Mouse (Mus musculus) embryonic facial prominence, embryonic 13.5 days (tissue): Measurements from ENCODE around the gene Sorcs3. TPM values are rescaled to one million over a fixed set of nuclear protein-coding genes. Genes with fewer than 3 reads are reported as not detected.

Experiments used
- ATAC-seq: fragments of 200-750 bp; cut with Nextera tagmentation; 2 replicates; pipeline ENCODE4 v1.8.0; 2017; ENCODE audit warnings: low read depth; ENCODE audit not compliant: insufficient number of reproducible peaks, insufficient read depth, low FRiP score, low TSS enrichment
- H3K27ac ChIP-seq: fragments of 300-500 bp; sonication (generic); 2 replicates; pipeline ENCODE4 v1.5.1; 2015; ENCODE audit warnings: moderate library complexity, mild to moderate bottlenecking, inconsistent platforms
- H3K27me3 ChIP-seq: fragments of 300-500 bp; sonication (generic); 2 replicates; pipeline ENCODE4 v1.6.1; 2015; ENCODE audit warnings: mild to moderate bottlenecking, inconsistent platforms
- H3K36me3 ChIP-seq: fragments of 300-500 bp; sonication (generic); 2 replicates; pipeline ENCODE4 v1.6.1; 2015; ENCODE audit warnings: mild to moderate bottlenecking, inconsistent platforms
- H3K4me1 ChIP-seq: fragments of 300-500 bp; sonication (generic); 2 replicates; pipeline ENCODE4 v1.6.1; 2015; ENCODE audit warnings: inconsistent platforms
- H3K4me2 ChIP-seq: fragments of 300-500 bp; sonication (generic); 2 replicates; pipeline ENCODE4 v1.6.1; 2015; ENCODE audit warnings: moderate library complexity, mild to moderate bottlenecking, inconsistent platforms
- H3K4me3 ChIP-seq: fragments of 300-500 bp; sonication (generic); 2 replicates; pipeline ENCODE4 v1.5.1; 2015; ENCODE audit warnings: mild to moderate bottlenecking, inconsistent platforms
- H3K9ac ChIP-seq: fragments of 300-500 bp; sonication (generic); 2 replicates; pipeline ENCODE4 v1.6.1; 2015; ENCODE audit warnings: mild to moderate bottlenecking, inconsistent platforms
- H3K9me3 ChIP-seq: fragments of 300-500 bp; sonication (generic); 2 replicates; pipeline ENCODE4 v1.6.1; 2016; ENCODE audit warnings: inconsistent platforms
- WGBS: fragments of 180-500 bp; shearing (Covaris S2); methylation state at CpG from one replicate; pipeline ENCODE4 v1.1.7; 2015; ENCODE audit warnings: mixed read lengths; 5-methylcytosine and 5-hydroxymethylcytosine counted together
- polyA plus RNA-seq: library from polyadenylated mRNA; unstranded; fragments of >200 nt; fragmentation: Nextera tagmentation; extraction: Ambion mirVana; gene quantifications from 2 replicates; pipeline ENCODE4 v1.2.1, GENCODE M21; 2015

The Sorcs3 gene
- polyA plus RNA-seq, 1 experiment from 2014 or later, result 0.55 TPM

DNA sequence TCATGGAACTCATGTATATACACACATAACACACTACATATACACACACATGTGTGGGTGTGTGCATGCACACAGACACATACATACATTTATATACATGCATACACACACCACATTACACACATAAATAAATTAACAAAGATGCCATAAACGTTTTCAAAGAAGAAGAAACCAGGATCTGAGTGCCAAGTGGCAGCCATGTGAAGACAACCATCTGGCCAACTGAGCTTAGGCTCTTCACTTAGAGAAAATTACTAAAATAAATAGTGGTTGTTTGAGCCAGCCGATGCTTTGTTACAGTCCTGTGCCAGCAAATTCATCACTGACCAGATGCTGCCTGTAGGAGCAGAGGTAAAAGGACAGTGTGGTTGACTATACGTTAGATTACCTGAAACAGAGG is 605.7 kb downstream of the Sorcs3 start:
- no peaks in the 10 kb centered on the region for H3K36me3 ChIP-seq
- H3K4me2 ChIP-seq, result no peak overlapping the region
- WGBS, result 69% methylated on average over 3 of the region's 3 CpGs
- no peak overlapping the region for H3K27ac ChIP-seq
- H3K4me1 ChIP-seq, result no peaks in the 10 kb centered on the region
- no peak overlapping the region for H3K9ac ChIP-seq
- no peaks in the 10 kb centered on the region for H3K9me3 ChIP-seq
- no peaks in the 10 kb centered on the region for H3K27me3 ChIP-seq
- ATAC-seq, result no peak
- H3K4me3 ChIP-seq, result no peak overlapping the region

DNA sequence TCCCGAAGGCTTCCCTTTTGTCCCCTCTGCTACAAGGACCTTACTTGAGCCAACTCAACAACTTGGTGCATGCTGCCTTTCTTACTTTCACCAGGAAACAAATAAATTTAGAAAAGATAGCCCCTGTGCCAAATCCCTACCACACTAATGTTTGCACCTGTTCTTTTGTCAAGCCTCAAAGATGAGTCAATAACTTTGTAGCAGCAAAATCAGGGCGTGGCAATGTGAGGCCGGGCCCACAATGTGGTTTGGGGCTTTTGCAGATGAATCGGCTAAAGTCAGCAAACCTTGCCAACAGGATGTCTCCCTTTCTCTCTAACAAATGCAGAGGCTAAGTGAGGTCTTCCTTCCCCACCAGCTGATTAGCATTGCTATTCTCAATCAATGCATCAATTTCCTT is 608.0 kb downstream of the Sorcs3 start:
- H3K9me3 ChIP-seq, result no peaks in the 10 kb centered on the region
- no peak overlapping the region for H3K9ac ChIP-seq
- no peak for ATAC-seq
- H3K4me3 ChIP-seq, result no peak overlapping the region
- H3K4me2 ChIP-seq, result no peak overlapping the region
- H3K36me3 ChIP-seq, result no peaks in the 10 kb centered on the region
- H3K27me3 ChIP-seq, result no peaks in the 10 kb centered on the region
- H3K4me1 ChIP-seq, result no peaks in the 10 kb centered on the region
- WGBS, result 86% methylated on average over 4 of the region's 4 CpGs
- H3K27ac ChIP-seq, result no peak overlapping the region

DNA sequence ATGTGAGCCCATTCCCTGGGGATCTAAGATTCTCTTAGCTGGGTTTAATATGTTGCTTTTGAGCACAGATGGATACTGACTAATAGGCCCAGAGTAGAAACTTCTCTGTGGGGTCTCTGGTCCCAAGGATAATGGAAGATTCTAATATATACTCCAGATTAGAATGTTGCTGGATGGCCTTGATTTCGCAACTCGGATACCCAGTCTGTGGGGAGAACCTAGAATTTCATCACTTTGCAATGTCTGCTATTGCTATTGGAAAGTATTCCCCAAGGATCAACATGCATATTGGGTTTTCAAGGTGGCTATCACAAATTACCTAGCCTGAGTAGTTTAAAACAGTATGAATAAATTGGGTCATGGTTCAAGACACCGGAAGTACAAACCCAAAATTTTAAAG is 609.2 kb downstream of the Sorcs3 start:
- no peaks in the 10 kb centered on the region for H3K27me3 ChIP-seq
- no peak overlapping the region for H3K27ac ChIP-seq
- H3K4me2 ChIP-seq, result no peak overlapping the region
- no peaks in the 10 kb centered on the region for H3K36me3 ChIP-seq
- ATAC-seq, result no peak
- no peak overlapping the region for H3K4me3 ChIP-seq
- 95% methylated on average over 3 of the region's 3 CpGs for WGBS
- H3K9me3 ChIP-seq, result no peaks in the 10 kb centered on the region
- H3K4me1 ChIP-seq, result no peaks in the 10 kb centered on the region
- H3K9ac ChIP-seq, result no peak overlapping the region

DNA sequence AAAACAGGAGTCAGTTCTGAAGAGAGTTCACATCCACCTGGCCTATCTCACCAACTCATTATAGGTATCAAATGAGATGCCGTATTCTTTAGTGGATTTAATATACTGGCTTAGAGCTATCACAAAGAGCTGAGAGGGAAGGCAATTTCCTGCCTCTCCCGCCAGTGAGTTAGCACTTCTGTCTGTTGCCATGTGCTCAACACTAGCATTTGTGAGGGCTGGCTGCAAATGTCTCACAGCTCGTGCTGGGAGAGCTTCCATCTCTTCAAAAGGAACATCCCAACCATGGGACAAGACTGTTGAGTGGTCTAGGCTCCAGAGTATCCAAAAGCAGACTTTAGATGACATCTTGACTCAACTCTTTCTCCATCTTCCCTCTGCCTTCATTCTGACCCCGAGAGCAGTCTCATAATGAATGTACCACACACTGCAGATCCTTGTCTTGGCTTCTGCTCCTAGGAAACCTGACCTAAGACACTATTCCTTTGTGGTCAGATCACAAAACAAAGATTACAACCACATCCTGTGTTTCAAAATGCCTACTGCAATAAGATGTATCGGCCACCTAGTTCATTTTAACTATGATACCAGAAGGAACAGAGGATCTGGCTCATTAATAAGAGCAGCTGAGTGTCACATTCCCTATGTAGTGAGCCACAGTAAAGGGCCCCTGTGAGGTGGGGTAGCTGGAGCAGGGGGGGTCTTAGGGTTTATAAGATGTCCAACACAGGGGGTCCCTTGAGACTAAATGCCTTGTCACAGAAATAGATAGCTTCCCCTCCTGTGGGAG is 614.9 kb downstream of the Sorcs3 start:
- H3K9ac ChIP-seq, result no peak overlapping the region
- no peaks in the 10 kb centered on the region for H3K4me1 ChIP-seq
- H3K27ac ChIP-seq, result no peak overlapping the region
- no peaks in the 10 kb centered on the region for H3K36me3 ChIP-seq
- H3K27me3 ChIP-seq, result no peaks in the 10 kb centered on the region
- no peak for ATAC-seq
- WGBS, result 71% methylated on average over 5 of the region's 5 CpGs
- H3K4me3 ChIP-seq, result no peak overlapping the region
- no peak overlapping the region for H3K4me2 ChIP-seq
- H3K9me3 ChIP-seq, result no peaks in the 10 kb centered on the region

DNA sequence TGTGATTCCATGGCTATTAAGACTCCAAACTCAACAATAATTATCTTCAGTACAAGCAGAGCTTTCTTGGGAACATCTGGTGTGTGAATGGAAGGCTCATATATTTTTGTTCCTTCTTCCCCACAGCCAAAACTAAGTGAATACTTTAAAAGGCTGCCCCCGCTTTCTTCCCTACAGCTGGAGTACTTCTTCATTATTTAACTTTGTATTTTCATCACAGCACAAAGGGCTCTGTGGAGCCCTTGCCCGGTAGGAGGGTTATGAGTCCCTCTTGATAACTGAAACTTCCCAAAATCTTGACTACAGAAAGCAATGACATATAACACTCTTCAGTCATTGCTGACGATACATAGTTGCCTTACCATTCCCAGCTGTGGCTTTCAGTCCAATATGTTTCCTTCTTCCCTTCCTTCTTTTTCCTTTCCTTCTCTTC is 615.5 kb downstream of the Sorcs3 start:
- Histone ChIP-seq H3K4me3 (no peak overlapping the region), H3K36me3 (no peaks in the 10 kb centered on the region), H3K4me2 (no peak overlapping the region), H3K27ac (no peak overlapping the region), H3K27me3 (no peaks in the 10 kb centered on the region), H3K4me1 (no peaks in the 10 kb centered on the region), H3K9ac (no peak overlapping the region), H3K9me3 (no peaks in the 10 kb centered on the region)
- ATAC-seq, result no peak
- 65% methylated on average over 3 of the region's 3 CpGs for WGBS

DNA sequence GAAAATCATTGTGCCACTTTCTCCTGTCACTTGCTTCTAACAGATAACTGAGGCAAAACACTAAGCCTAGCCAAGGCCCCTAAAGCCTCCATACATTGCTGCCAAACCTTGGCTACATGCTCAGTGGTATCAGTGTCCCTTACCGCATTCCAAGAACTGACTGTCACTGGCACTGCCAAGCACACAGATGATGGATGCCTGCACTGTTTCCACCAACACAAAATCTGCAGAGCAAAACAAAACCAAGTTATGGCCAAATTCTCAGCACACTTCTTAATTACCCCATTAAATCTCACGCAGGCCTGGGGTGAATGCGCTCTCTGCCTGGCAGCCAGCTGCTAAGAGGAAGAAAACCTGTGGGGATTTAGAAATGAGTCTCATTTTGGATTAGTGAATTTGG is 628.5 kb downstream of the Sorcs3 start:
- no peak overlapping the region for H3K9ac ChIP-seq

DNA sequence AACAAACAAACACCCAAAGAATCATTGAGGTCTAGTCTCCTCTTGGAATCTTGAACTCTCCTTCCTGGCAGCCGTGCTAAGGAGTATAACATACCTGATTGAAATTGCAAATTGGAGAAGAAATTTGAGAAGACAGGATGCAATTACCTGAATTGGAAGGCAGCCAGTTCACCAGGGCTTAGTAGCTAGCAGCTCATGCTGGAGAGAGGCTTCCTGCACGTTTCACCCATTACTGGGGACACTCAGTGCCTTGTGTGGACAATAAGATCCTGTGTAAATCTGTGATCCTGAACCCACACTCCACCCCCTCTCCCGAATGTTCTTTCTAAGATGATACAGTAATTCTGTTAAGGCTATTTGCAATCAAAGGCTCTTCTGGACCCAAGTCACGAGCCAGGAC is 633.6 kb downstream of the Sorcs3 start:
- no peak overlapping the region for H3K4me2 ChIP-seq
- H3K4me3 ChIP-seq, result no peak overlapping the region
- no peak overlapping the region for H3K9ac ChIP-seq
- H3K27ac ChIP-seq, result no peak overlapping the region
- no peaks in the 10 kb centered on the region for H3K9me3 ChIP-seq
- H3K4me1 ChIP-seq, result 0 out of 2 replicates have a peak, but pooled peaks cover 5% of the 10 kb centered on the region
- WGBS, result 27% methylated on average over 4 of the region's 4 CpGs
- H3K36me3 ChIP-seq, result no peaks in the 10 kb centered on the region
- no peak for ATAC-seq
- no peaks in the 10 kb centered on the region for H3K27me3 ChIP-seq

More for the DNA sequence above, 628.5 kb downstream of the Sorcs3 start:
- Histone ChIP-seq H3K36me3 (no peaks in the 10 kb centered on the region), H3K27ac (no peak overlapping the region), H3K27me3 (no peaks in the 10 kb centered on the region), H3K4me2 (no peak overlapping the region), H3K9me3 (no peaks in the 10 kb centered on the region), H3K4me3 (no peak overlapping the region), H3K4me1 (0 out of 2 replicates have a peak, but pooled peaks cover 1% of the 10 kb centered on the region)
- ATAC-seq, result no peak
- WGBS, result 63% methylated on average over 3 of the region's 3 CpGs

DNA sequence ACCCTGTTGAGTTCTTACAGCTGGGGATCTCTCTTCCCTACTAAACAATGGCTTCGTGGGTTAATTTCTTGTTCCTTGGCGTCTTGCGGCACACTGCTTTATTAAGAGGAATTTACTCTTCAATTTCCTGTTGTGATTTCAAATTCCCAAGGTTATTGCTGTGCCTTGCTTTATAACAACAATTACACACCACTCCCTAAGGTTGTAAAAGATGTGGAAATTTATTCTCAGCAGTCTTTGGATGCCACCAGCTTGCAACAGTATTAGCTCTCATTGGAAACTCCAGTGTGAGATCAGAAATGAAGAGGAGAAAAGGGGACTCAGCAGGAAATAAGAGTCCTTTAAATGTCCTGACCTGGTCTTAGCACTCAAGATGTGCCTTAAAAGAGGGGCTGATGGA is 641.9 kb downstream of the Sorcs3 start:
- WGBS, result 74% methylated on average over 3 of the region's 3 CpGs
- Histone ChIP-seq H3K9ac (no peak overlapping the region), H3K27me3 (no peaks in the 10 kb centered on the region), H3K4me2 (no peak overlapping the region), H3K36me3 (no peaks in the 10 kb centered on the region), H3K27ac (no peak overlapping the region), H3K4me3 (no peak overlapping the region), H3K4me1 (no peaks in the 10 kb centered on the region), H3K9me3 (no peaks in the 10 kb centered on the region)
- no peak for ATAC-seq

DNA sequence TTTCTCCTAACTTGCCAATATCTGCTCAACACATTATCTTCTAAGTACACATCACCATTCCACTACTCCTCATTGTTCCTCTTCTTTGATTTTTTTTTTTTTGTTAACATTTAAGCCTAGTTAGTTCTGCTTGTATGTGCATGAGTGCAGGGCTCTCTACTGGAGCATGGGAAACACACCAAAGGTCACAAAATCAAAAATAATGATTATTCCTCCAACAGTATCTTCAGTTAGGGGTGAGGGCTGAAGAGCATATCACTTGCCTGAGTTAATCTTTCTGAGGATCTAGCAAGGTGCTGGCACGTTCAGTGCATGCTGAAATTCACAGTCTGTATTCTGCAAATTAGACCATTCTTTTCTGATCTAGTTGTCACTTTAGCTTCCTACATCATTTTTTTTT is 644.6 kb downstream of the Sorcs3 start:
- 76% methylated on average over 1 of the region's 1 CpGs for WGBS
- no peak for ATAC-seq
- Histone ChIP-seq H3K9ac (no peak overlapping the region), H3K27ac (no peak overlapping the region), H3K27me3 (no peaks in the 10 kb centered on the region), H3K4me1 (no peaks in the 10 kb centered on the region), H3K36me3 (no peaks in the 10 kb centered on the region), H3K9me3 (no peaks in the 10 kb centered on the region), H3K4me3 (no peak overlapping the region), H3K4me2 (no peak overlapping the region)
